Mouse (Mus musculus) E14TG2a.4 (cell line): ENCODE measurements around the gene Sema7a.

Experiments
- H3K27me3 ChIP-seq: 2 replicates; pipeline ENCODE4 v1.6.1; 2014; ENCODE audit warnings: low read length, control low read depth; ENCODE audit not compliant: insufficient read depth
- H3K36me3 ChIP-seq: 2 replicates; pipeline ENCODE4 v1.6.1; 2014; ENCODE audit warnings: low read length, control low read depth; ENCODE audit not compliant: insufficient read depth
- H3K4me1 ChIP-seq: replicated peaks from 2 replicates; pipeline ENCODE4 v1.6.1; 2014; ENCODE audit warnings: low read depth, low read length, control low read depth
- H3K4me3 ChIP-seq: replicated peaks from 2 replicates; pipeline ENCODE4 v1.5.1; 2014; ENCODE audit warnings: mild to moderate bottlenecking, low read length
- H3K9me3 ChIP-seq: 2 replicates; pipeline ENCODE4 v1.6.1; 2014; ENCODE audit warnings: low read length, control low read depth
- CTCF ChIP-seq: conservative IDR thresholded peaks from 2 replicates; pipeline ENCODE4 v1.5.1; 2014; ENCODE audit warnings: low read length
- NANOG ChIP-seq: IDR thresholded peaks from 2 replicates; pipeline ENCODE4 v1.6.1; 2014; ENCODE audit warnings: borderline replicate concordance, low read length, mixed read lengths
- POU5F1 ChIP-seq: IDR thresholded peaks from 2 replicates; pipeline ENCODE4 v1.6.1; 2014; ENCODE audit warnings: low read length, borderline replicate concordance

The Sema7a gene

GRCm38 (mm10) chr9:57968166-57968771, 28.4 kb downstream of the Sema7a start:
- no peak for TF ChIP-seq CTCF
- TF ChIP-seq POU5F1, result no peak
- TF ChIP-seq NANOG, result no peak

GRCm38 (mm10) chr9:57968783-57969542, 29.1 kb downstream of the Sema7a start:
- H3K4me1 ChIP-seq, result peaks cover 40% of the 10 kb centered on the region
- H3K9me3 ChIP-seq, result no peaks in the 10 kb centered on the region
- no peak for TF ChIP-seq POU5F1
- TF ChIP-seq CTCF, result no peak
- no peak for TF ChIP-seq NANOG
- H3K36me3 ChIP-seq, result no peaks in the 10 kb centered on the region
- no peak overlapping the region for H3K4me3 ChIP-seq
- H3K27me3 ChIP-seq, result peaks cover 29% of the 10 kb centered on the region

More at GRCm38 (mm10) chr9:57968166-57968771, 28.4 kb downstream of the Sema7a start:
- Histone ChIP-seq H3K27me3 (peaks cover 28% of the 10 kb centered on the region), H3K36me3 (no peaks in the 10 kb centered on the region), H3K4me1 (peaks cover 40% of the 10 kb centered on the region), H3K9me3 (no peaks in the 10 kb centered on the region), H3K4me3 (no peak overlapping the region; the same call in 1 of the 2 replicates)

GRCm38 (mm10) chr9:57969736-57970495, 30.0 kb downstream of the Sema7a start:
- Histone ChIP-seq H3K4me3 (no peak overlapping the region), H3K4me1 (peaks cover 36% of the 10 kb centered on the region), H3K9me3 (no peaks in the 10 kb centered on the region), H3K27me3 (peaks cover 26% of the 10 kb centered on the region), H3K36me3 (no peaks in the 10 kb centered on the region)
- no peak for TF ChIP-seq CTCF
- TF ChIP-seq POU5F1, result no peak
- TF ChIP-seq NANOG, result no peak

- H3K4me1 ChIP-seq, result peaks cover 33% of the 10 kb centered on the region
- no peaks in the 10 kb centered on the region for H3K36me3 ChIP-seq
- H3K4me3 ChIP-seq, result no peak overlapping the region
- peaks cover 23% of the 10 kb centered on the region for H3K27me3 ChIP-seq
- TF ChIP-seq POU5F1 (no peak), NANOG (no peak), CTCF (no peak)
- no peaks in the 10 kb centered on the region for H3K9me3 ChIP-seq
Observed at GRCm38 (mm10) chr9:57971413-57971812, 31.5 kb downstream of the Sema7a start.

- no peaks in the 10 kb centered on the region for H3K9me3 ChIP-seq
- no peaks in the 10 kb centered on the region for H3K36me3 ChIP-seq
- peaks cover 28% of the 10 kb centered on the region for H3K27me3 ChIP-seq
- TF ChIP-seq CTCF (no peak), POU5F1 (no peak), NANOG (no peak)
- H3K4me1 ChIP-seq, result peaks cover 32% of the 10 kb centered on the region
- no peak overlapping the region for H3K4me3 ChIP-seq
Observed at GRCm38 (mm10) chr9:57972141-57972591, 32.3 kb downstream of the Sema7a start.

- H3K27me3 ChIP-seq, result peaks cover 25% of the 10 kb centered on the region
- H3K4me1 ChIP-seq, result peaks cover 26% of the 10 kb centered on the region
- no peaks in the 10 kb centered on the region for H3K36me3 ChIP-seq
- TF ChIP-seq CTCF (no peak), POU5F1 (no peak), NANOG (no peak)
- H3K9me3 ChIP-seq, result no peaks in the 10 kb centered on the region
- no peak overlapping the region for H3K4me3 ChIP-seq
Observed at GRCm38 (mm10) chr9:57972776-57973439, 33.0 kb downstream of the Sema7a start.

GRCm38 (mm10) chr9:57973440-57974066, 33.6 kb downstream of the Sema7a start:
- Histone ChIP-seq H3K4me1 (peaks cover 19% of the 10 kb centered on the region), H3K27me3 (peaks cover 19% of the 10 kb centered on the region), H3K9me3 (no peaks in the 10 kb centered on the region), H3K4me3 (no peak overlapping the region), H3K36me3 (no peaks in the 10 kb centered on the region)
- no peak for TF ChIP-seq POU5F1
- no peak for TF ChIP-seq CTCF
- TF ChIP-seq NANOG, result no peak
